24 mouse cellular contexts compared by ENCODE assay signal in genomic region chr6:86788242-86788641, GRCm38 (mm10). TPM values are rescaled to one million over a fixed set of nuclear protein-coding genes. Genes with fewer than 3 reads are reported as not detected.
DNase-seq lines count a peak whose midpoint lies in the region; ATAC-seq and TF ChIP-seq lines count a peak whose summit lies in the region.
"Had no signal": no experiment of that assay in that cellular context is flagged by ENCODE, and none has a peak within 500 bp of the region (broad histone marks: within the 10 kb centered on the region; RNA-seq: fewer than 3 reads in every experiment).

No protein-coding gene starts in this region.

- 0 out of 2 replicates have a peak, but pooled peaks cover 3% of the 10 kb centered on the region for H3K4me1 ChIP-seq in intestine, embryonic 16.5 days (ENCODE audit: control insufficient read depth, insufficient read depth, low read length)
- 0 out of 2 replicates have a peak, but pooled peaks cover 4% of the 10 kb centered on the region for H3K4me1 ChIP-seq in intestine, embryonic 15.5 days (replicated peaks)
- peaks cover 31% of the 10 kb centered on the region for H3K4me1 ChIP-seq in lung, embryonic 15.5 days
- H3K4me1 ChIP-seq in lung, adult 2 months (ENCODE audit: control insufficient read depth, insufficient read depth, low read length): 0 out of 2 replicates have a peak, but pooled peaks cover 3% of the 10 kb centered on the region
- peaks cover 10% of the 10 kb centered on the region; the same call in 1 of the 2 replicates for H3K4me1 ChIP-seq in intestine, postnatal 0 days (replicated peaks; ENCODE audit: control insufficient read depth, insufficient read depth, low read length)

- peak overlapping the region; percentile 82 for H3K27ac ChIP-seq in intestine, embryonic 16.5 days (ENCODE audit: low read length)
- no peak overlapping the region for H3K27ac ChIP-seq in intestine, embryonic 15.5 days
- peak overlapping the region; percentile 16; the same call in 1 of the 2 replicates for H3K27ac ChIP-seq in lung, embryonic 15.5 days
- peak overlapping the region; percentile 66; the same call in 1 of the 2 replicates for H3K27ac ChIP-seq in intestine, postnatal 0 days (ENCODE audit: low read depth, low read length)
- H3K27ac ChIP-seq: embryonic facial prominence, embryonic 10.5 days; embryonic facial prominence, embryonic 12.5 days; forebrain, embryonic 13.5 days had no signal

- no peaks in the 10 kb centered on the region for H3K9me3 ChIP-seq in intestine, embryonic 16.5 days (ENCODE audit: control insufficient read depth, low read length)
- no peaks in the 10 kb centered on the region for H3K9me3 ChIP-seq in intestine, embryonic 15.5 days
- no peaks in the 10 kb centered on the region for H3K9me3 ChIP-seq in lung, embryonic 15.5 days
- H3K9me3 ChIP-seq in intestine, postnatal 0 days (ENCODE audit: control insufficient read depth): no peaks in the 10 kb centered on the region
- H3K9me3 ChIP-seq: embryonic facial prominence, embryonic 10.5 days; embryonic facial prominence, embryonic 12.5 days; forebrain, embryonic 13.5 days; G1E had no signal

- TF ChIP-seq CTCF in lung, adult 2 months (IDR thresholded peaks at IDR 0.05; ENCODE audit: insufficient read depth, low read length): no peak
- TF ChIP-seq CTCF in intestine, postnatal 0 days (IDR thresholded peaks at IDR 0.05; ENCODE audit: low read depth): no peak

- intact Hi-C loops in heart, postnatal 14 days (cut with DNase I): no loop called here
- intact Hi-C loops in left cerebral cortex, postnatal 4 days (cut with DNase I): no loop called here

- DNase-seq in lung, adult 2 months: no peak
- peak; percentile 56 for DNase-seq in lung, postnatal 25 days (ENCODE audit: low spot score)
- no peak for DNase-seq in heart, postnatal 14 days
- no peak for DNase-seq in left cerebral cortex, postnatal 4 days
- DNase-seq: adrenal gland, adult 8-10 months; adrenal gland, postnatal 14 days; adrenal gland, postnatal 36 days; B cell, adult 2 months; cerebellum, adult 11-12 months; cerebellum, adult 2 months; cerebellum, adult 9-10 months; cerebellum, postnatal 10 days; cerebellum, postnatal 25 days had no signal

- no peaks in the 10 kb centered on the region for H3K27me3 ChIP-seq in intestine, embryonic 16.5 days (replicated peaks; ENCODE audit: control insufficient read depth, insufficient read depth, low read length)
- H3K27me3 ChIP-seq in intestine, embryonic 15.5 days (replicated peaks): no peaks in the 10 kb centered on the region
- H3K27me3 ChIP-seq in lung, embryonic 15.5 days: no peaks in the 10 kb centered on the region; the same call in 1 of the 2 replicates
- H3K27me3 ChIP-seq in intestine, postnatal 0 days (replicated peaks; ENCODE audit: control insufficient read depth, insufficient read depth, low read length): no peaks in the 10 kb centered on the region
- H3K27me3 ChIP-seq: Patski had no signal

- H3K4me2 ChIP-seq in intestine, embryonic 16.5 days (ENCODE audit: low read depth, low read length): no peak overlapping the region
- no peak overlapping the region for H3K4me2 ChIP-seq in intestine, embryonic 15.5 days (replicated peaks)
- no peak overlapping the region; the same call in 1 of the 2 replicates for H3K4me2 ChIP-seq in lung, embryonic 15.5 days
- no peak overlapping the region for H3K4me2 ChIP-seq in intestine, postnatal 0 days (replicated peaks; ENCODE audit: low read depth)
- H3K4me2 ChIP-seq: embryonic facial prominence, embryonic 12.5 days; forebrain, embryonic 13.5 days had no signal

- TF ChIP-seq POLR2A in lung, adult 2 months (IDR thresholded peaks at IDR 0.05; ENCODE audit: borderline replicate concordance, extremely low read depth, low read depth, low read length): no peak

- H3K4me3 ChIP-seq in intestine, embryonic 16.5 days (ENCODE audit: low read length): no peak overlapping the region
- H3K4me3 ChIP-seq in intestine, embryonic 15.5 days (replicated peaks): no peak overlapping the region
- H3K4me3 ChIP-seq in lung, embryonic 15.5 days: no peak overlapping the region
- no peak overlapping the region for H3K4me3 ChIP-seq in lung, adult 2 months (replicated peaks; ENCODE audit: extremely low read depth, low read depth, low read length)
- no peak overlapping the region for H3K4me3 ChIP-seq in intestine, postnatal 0 days (ENCODE audit: low read depth, low read length)
- H3K4me3 ChIP-seq: embryonic facial prominence, embryonic 10.5 days; embryonic facial prominence, embryonic 12.5 days; forebrain, embryonic 13.5 days had no signal

- no peak for ATAC-seq in intestine, embryonic 16.5 days
- ATAC-seq in intestine, embryonic 15.5 days: no peak
- ATAC-seq in lung, embryonic 15.5 days (ENCODE audit: borderline replicate concordance, extremely low read depth, low FRiP score, low TSS enrichment): no peak
- no peak for ATAC-seq in intestine, postnatal 0 days
- ATAC-seq: activated CD4-positive, CD25-positive, alpha-beta regulatory T cell, adult 4 months; CD4-positive, CD25-positive, alpha-beta regulatory T cell, adult 4 months; forebrain, embryonic 13.5 days; Patski had no signal

- no peak overlapping the region for H3K9ac ChIP-seq in intestine, embryonic 16.5 days (ENCODE audit: low read depth, low read length)
- no peak overlapping the region for H3K9ac ChIP-seq in intestine, embryonic 15.5 days
- no peak overlapping the region for H3K9ac ChIP-seq in lung, embryonic 15.5 days
- no peak overlapping the region for H3K9ac ChIP-seq in intestine, postnatal 0 days (ENCODE audit: low read depth, low read length)
- H3K9ac ChIP-seq: embryonic facial prominence, embryonic 12.5 days; forebrain, embryonic 13.5 days had no signal

- 82% methylated on average over 4 of the region's 4 CpGs for WGBS in intestine, embryonic 16.5 days
- 87% methylated on average over 4 of the region's 4 CpGs for WGBS in intestine, embryonic 15.5 days
- 64% methylated on average over 4 of the region's 4 CpGs for WGBS in lung, embryonic 15.5 days
- WGBS in lung, adult 2 months: 63% methylated on average over 4 of the region's 4 CpGs
- WGBS in intestine, postnatal 0 days: 73% methylated on average over 4 of the region's 4 CpGs

- no peaks in the 10 kb centered on the region for H3K36me3 ChIP-seq in intestine, embryonic 16.5 days (ENCODE audit: control insufficient read depth, insufficient read depth, low read length)
- H3K36me3 ChIP-seq in intestine, embryonic 15.5 days: no peaks in the 10 kb centered on the region
- no peaks in the 10 kb centered on the region for H3K36me3 ChIP-seq in lung, embryonic 15.5 days
- H3K36me3 ChIP-seq in intestine, postnatal 0 days (ENCODE audit: control insufficient read depth, insufficient read depth): no peaks in the 10 kb centered on the region
- H3K36me3 ChIP-seq: embryonic facial prominence, embryonic 10.5 days; embryonic facial prominence, embryonic 12.5 days; G1E had no signal

RNA-seq across cellular contexts. Expression of gene Anxa4, which starts 5.1 kb away (rescaled TPM):
- 538 and 653 TPM in 2 replicates for polyA plus RNA-seq in intestine, embryonic 16.5 days (2015; fragmentation: Nextera tagmentation; extraction: Ambion mirVana)
- polyA plus RNA-seq in intestine, embryonic 15.5 days (2015; fragmentation: Nextera tagmentation; extraction: Ambion mirVana): 345 and 376 TPM in 2 replicates
- polyA plus RNA-seq in lung, embryonic 15.5 days (2015; fragmentation: Nextera tagmentation; extraction: Ambion mirVana): 120 and 130 TPM in 2 replicates
- polyA plus RNA-seq in lung, adult 2 months (2012; rRNA removed): 76.5 and 110 TPM in 2 replicates
- 541 and 578 TPM in 2 replicates for polyA plus RNA-seq in intestine, postnatal 0 days (2015; fragmentation: Nextera tagmentation; extraction: Ambion mirVana)
- total RNA-seq in heart, postnatal 14 days (2021): 10 to 100 TPM; 28.5 to 30.5 TPM
- 1 to 10 TPM; 3.1 to 4.5 TPM for total RNA-seq in left cerebral cortex, postnatal 4 days (2021)

RNA-seq across cellular contexts. Expression of gene Gmcl1, which starts 55.1 kb away (rescaled TPM):
- polyA plus RNA-seq in intestine, embryonic 16.5 days (2015; fragmentation: Nextera tagmentation; extraction: Ambion mirVana): 22.1 and 24.3 TPM in 2 replicates
- polyA plus RNA-seq in intestine, embryonic 15.5 days (2015; fragmentation: Nextera tagmentation; extraction: Ambion mirVana): 31.2 and 31.7 TPM in 2 replicates
- polyA plus RNA-seq in lung, embryonic 15.5 days (2015; fragmentation: Nextera tagmentation; extraction: Ambion mirVana): 32.7 and 32.9 TPM in 2 replicates
- polyA plus RNA-seq in lung, adult 2 months (2012; rRNA removed): 8.4 and 8.7 TPM in 2 replicates
- 16.1 and 16.7 TPM in 2 replicates for polyA plus RNA-seq in intestine, postnatal 0 days (2015; fragmentation: Nextera tagmentation; extraction: Ambion mirVana)
- total RNA-seq in heart, postnatal 14 days (2021): 1 to 10 TPM; 6.7 to 6.9 TPM
- 10 to 100 TPM; 36.3 to 39.7 TPM for total RNA-seq in left cerebral cortex, postnatal 4 days (2021)
